Mouse (Mus musculus): ENCODE data around the gene Stoml1. TPM values are rescaled to one million over a fixed set of nuclear protein-coding genes. Genes with fewer than 3 reads are reported as not detected.

The Stoml1 gene
- total RNA-seq (2021) (1 to 10 TPM; 9.2 to 9.6 TPM), polyA plus RNA-seq (2012; rRNA removed) (23.4 and 29.4 TPM in 2 replicates)
- long read RNA-seq, transcript Stoml1-201 (7 exons, 1,984 nt) = major isoform, 7 of 10 reads
- long read RNA-seq, partial matches to known transcripts = 0 of 10 reads
- long read RNA-seq, other reads (novel, unspliced or antisense) = 2 of 10 reads

DNA sequence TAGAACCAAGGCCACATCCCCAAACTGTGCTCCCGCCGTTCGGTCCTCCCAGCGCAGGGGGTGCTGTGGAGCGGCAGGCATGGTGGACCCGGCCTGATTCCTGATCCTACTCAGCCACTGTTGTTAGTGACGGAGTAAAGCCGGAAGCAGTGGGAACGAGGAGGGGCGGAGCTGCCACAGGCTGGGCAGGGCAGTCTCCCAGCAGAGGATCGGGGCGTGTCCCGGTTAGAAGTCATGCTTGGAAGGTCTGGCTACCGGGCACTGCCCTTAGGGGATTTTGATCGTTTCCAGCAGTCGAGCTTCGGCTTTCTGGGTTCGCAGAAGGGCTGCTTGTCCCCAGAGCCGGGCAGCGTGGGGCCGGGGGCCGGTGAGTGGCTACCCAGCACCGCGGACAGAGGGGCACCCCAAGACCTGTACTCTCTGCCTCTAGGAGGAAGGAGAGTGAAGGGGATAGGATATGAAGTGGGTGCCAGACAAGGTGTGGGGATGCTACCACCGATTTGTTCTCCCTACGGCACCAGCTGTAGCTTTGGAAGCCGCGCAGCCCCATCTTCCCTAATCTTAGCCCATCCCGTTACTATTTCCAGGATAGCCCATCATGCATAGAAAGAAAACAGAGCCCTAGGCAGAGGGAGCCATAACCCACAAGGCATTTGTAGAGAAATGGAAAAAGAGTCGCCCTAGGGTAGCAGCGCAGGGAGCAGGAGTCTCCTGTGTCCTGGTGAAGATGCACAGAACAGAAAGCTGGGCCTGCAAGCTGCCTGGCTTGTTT lies at the start of gene Stoml1:
TSS of gene Stoml1 (plus strand) at position 132 of the 772 bp plus-strand sequence.
- under 1% methylated on average over 31 of the region's 31 CpGs for WGBS
- intact Hi-C loops (cut with DNase I) = loop anchor here (2.0 kb wide), 1 partner anchor 16 kb away; no protein-coding TSS in a partner anchor

GRCm38 (mm10) chr9:58203516-58204447 lies 49.2 kb upstream of the Stoml1 start, which contains the start of the genes Islr and Islr2:
Gene Islr, minus strand, starts transcription at chr9:58204306.
Gene Islr2, minus strand, starts transcription at chr9:58204319.
- WGBS = 5% methylated on average over 42 of the region's 42 CpGs
- Histone ChIP-seq H3K27ac (no peak within 1 kb of the TSS; the same call in 1 of the 2 replicates), H3K4me1 (ENCODE audit: control insufficient read depth, insufficient read depth, low read length) (no peaks in the 10 kb centered on the region), H3K4me3 (peak within 1 kb of the TSS; percentile 44), H3K36me3 (ENCODE audit: control insufficient read depth, insufficient read depth, low read length) (no peaks in the 10 kb centered on the region), H3K79me2 (replicated peaks; ENCODE audit: control insufficient read depth, insufficient read depth, low read length) (no peaks in the 10 kb centered on the region), H3K27me3 (ENCODE audit: control insufficient read depth, insufficient read depth, low read length) (peaks cover 20% of the 10 kb centered on the region), H3K9ac (ENCODE audit: low read depth, low read length) (peak within 1 kb of the TSS; percentile 34; the same call in 1 of the 2 replicates)
- intact Hi-C loops (cut with DNase I) = loop anchor here (1.0 kb wide), 1 partner anchor 165 kb away; no protein-coding TSS in a partner anchor
- DNase-seq = peak; percentile 74 to 79
- TF ChIP-seq POLR2A (IDR thresholded peaks at IDR 0.05; ENCODE audit: insufficient read depth, low read depth, low read length) = no peak
- peak; percentile 60 for TF ChIP-seq CTCF (IDR thresholded peaks at IDR 0.05)
- no peak for TF ChIP-seq EP300 (IDR thresholded peaks at IDR 0.05; ENCODE audit: insufficient read depth, low read depth, low read length)

More for the DNA sequence above, at the start of gene Stoml1:
- peak; percentile 96 to 97 for DNase-seq
- H3K36me3 ChIP-seq (ENCODE audit: control insufficient read depth, insufficient read depth, low read length) = no peaks in the 10 kb centered on the region
- H3K9ac ChIP-seq (ENCODE audit: low read depth, low read length) = peak within 1 kb of the TSS; percentile 78
- H3K27me3 ChIP-seq (ENCODE audit: control insufficient read depth, insufficient read depth, low read length) = no peaks in the 10 kb centered on the region
- H3K4me1 ChIP-seq (ENCODE audit: control insufficient read depth, insufficient read depth, low read length) = peaks cover 6% of the 10 kb centered on the region
- H3K79me2 ChIP-seq (replicated peaks; ENCODE audit: control insufficient read depth, insufficient read depth, low read length) = no peaks in the 10 kb centered on the region
- peak within 1 kb of the TSS; percentile 89 for H3K4me3 ChIP-seq
- peak within 1 kb of the TSS; percentile 87 for H3K27ac ChIP-seq
- TF ChIP-seq POLR2A (IDR thresholded peaks at IDR 0.05; ENCODE audit: insufficient read depth, low read depth, low read length) (peak; percentile 87), EP300 (IDR thresholded peaks at IDR 0.05; ENCODE audit: insufficient read depth, low read depth, low read length) (peak; percentile 96), CTCF (IDR thresholded peaks at IDR 0.05) (no peak; the same call in 1 of the 2 replicates)

DNA sequence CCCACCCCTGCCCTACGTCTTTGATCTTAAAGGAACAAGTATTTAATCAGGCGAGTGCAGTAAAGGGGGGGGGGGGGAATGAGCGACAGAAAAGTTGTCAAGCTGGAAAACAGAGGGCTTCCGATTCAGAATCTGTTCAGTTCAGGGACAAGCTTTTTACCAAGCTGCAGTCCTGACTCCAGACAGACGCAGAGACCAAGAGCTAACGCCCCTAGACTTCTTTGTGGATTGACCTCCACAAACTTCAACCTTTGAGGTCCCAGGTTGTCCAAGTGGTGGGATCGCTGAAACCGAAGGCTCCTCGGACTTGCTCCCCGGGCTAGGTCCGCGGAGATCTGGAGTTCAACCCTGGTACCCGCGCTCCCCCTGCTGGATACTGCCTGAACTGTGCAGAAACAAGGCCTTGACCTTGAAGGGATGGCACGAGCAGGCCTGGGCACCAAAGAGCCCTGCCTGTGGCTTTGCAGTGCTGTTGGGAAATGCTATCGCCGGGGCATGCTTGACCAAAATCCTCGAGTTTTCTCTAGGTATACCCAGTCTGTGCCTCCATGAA lies 48.4 kb upstream of the Stoml1 start:
- Histone ChIP-seq H3K9ac (ENCODE audit: low read depth, low read length) (peak overlapping the region; percentile 34; the same call in 1 of the 2 replicates), H3K27me3 (ENCODE audit: control insufficient read depth, insufficient read depth, low read length) (peaks cover 14% of the 10 kb centered on the region), H3K4me3 (peak overlapping the region; percentile 44), H3K4me1 (ENCODE audit: control insufficient read depth, insufficient read depth, low read length) (no peaks in the 10 kb centered on the region), H3K27ac (no peak overlapping the region; the same call in 1 of the 2 replicates), H3K79me2 (replicated peaks; ENCODE audit: control insufficient read depth, insufficient read depth, low read length) (no peaks in the 10 kb centered on the region), H3K36me3 (ENCODE audit: control insufficient read depth, insufficient read depth, low read length) (no peaks in the 10 kb centered on the region)
- WGBS = 4% methylated on average over 18 of the region's 18 CpGs
- peak; percentile 93 for TF ChIP-seq EP300 (IDR thresholded peaks at IDR 0.05; ENCODE audit: insufficient read depth, low read depth, low read length)
- TF ChIP-seq CTCF (IDR thresholded peaks at IDR 0.05) = peak; percentile 81
- TF ChIP-seq POLR2A (IDR thresholded peaks at IDR 0.05; ENCODE audit: insufficient read depth, low read depth, low read length) = no peak
- intact Hi-C loops (cut with DNase I) = loop anchor here (1.0 kb wide), 1 partner anchor 166 kb away; no protein-coding TSS in a partner anchor
- DNase-seq = peak; percentile 90 to 95

- no peak for TF ChIP-seq EP300 (IDR thresholded peaks at IDR 0.05; ENCODE audit: insufficient read depth, low read depth, low read length)
- TF ChIP-seq CTCF (IDR thresholded peaks at IDR 0.05) = no peak
- TF ChIP-seq POLR2A (IDR thresholded peaks at IDR 0.05; ENCODE audit: insufficient read depth, low read depth, low read length) = no peak
- H3K9ac ChIP-seq (ENCODE audit: low read depth, low read length) = no peak overlapping the region
- no peak for DNase-seq
- no peak overlapping the region for H3K27ac ChIP-seq
- no peaks in the 10 kb centered on the region for H3K79me2 ChIP-seq (replicated peaks; ENCODE audit: control insufficient read depth, insufficient read depth, low read length)
- H3K36me3 ChIP-seq (ENCODE audit: control insufficient read depth, insufficient read depth, low read length) = no peaks in the 10 kb centered on the region
- intact Hi-C loops (cut with DNase I) = no loop called here
- 89% methylated on average over 7 of the region's 7 CpGs for WGBS
- no peak overlapping the region for H3K4me3 ChIP-seq
- H3K27me3 ChIP-seq (ENCODE audit: control insufficient read depth, insufficient read depth, low read length) = peaks cover 13% of the 10 kb centered on the region
- H3K4me1 ChIP-seq (ENCODE audit: control insufficient read depth, insufficient read depth, low read length) = peaks cover 2% of the 10 kb centered on the region; the same call in 1 of the 2 replicates
Observed at GRCm38 (mm10) chr9:58206013-58206412, 47.0 kb upstream of the Stoml1 start.

Data from heart, adult 2 months (tissue).